Mouse (Mus musculus) effector memory CD4-positive, alpha-beta T cell, adult 7 months (primary cell): ENCODE measurements around the gene Cldn9. TPM values are rescaled to one million over a fixed set of nuclear protein-coding genes. Genes with fewer than 3 reads are reported as not detected.

Experiments used
- polyA plus RNA-seq: library from polyadenylated mRNA; unstranded; fragments of 100-300 nt; shearing (Covaris generic); gene quantifications from one replicate; pipeline ENCODE4 v1.2.1, GENCODE M21; 2017

The Cldn9 gene
- not detected for polyA plus RNA-seq

GRCm38 (mm10) chr17:23683856-23684672, at the start of gene Cldn9:
TSS of gene Cldn9 (minus strand) at chr17:23684026.

GRCm38 (mm10) chr17:23725999-23726757, 42.4 kb upstream of the Cldn9 start, which contains the start of gene Pkmyt1:
TSS of gene Pkmyt1 (plus strand) at chr17:23726336.

GRCm38 (mm10) chr17:23722376-23723125, 38.7 kb upstream of the Cldn9 start, which contains the start of gene 1520401A03Rik:
TSS of gene 1520401A03Rik (minus strand) at chr17:23722783.

GRCm38 (mm10) chr17:23679127-23679835, 4.5 kb downstream of the Cldn9 start, which contains the start of gene Cldn6:
TSS of gene Cldn6 (plus strand) at chr17:23679249.

GRCm38 (mm10) chr17:23677236-23677679, 6.6 kb downstream of the Cldn9 start, which contains the start of gene Tnfrsf12a:
TSS of gene Tnfrsf12a (minus strand) at chr17:23677468.

GRCm38 (mm10) chr17:23673424-23674073, 10.3 kb downstream of the Cldn9 start, which contains the start of the genes Hcfc1r1 and Thoc6:
TSS of gene Hcfc1r1 (plus strand) at chr17:23673596.
TSS of gene Thoc6 (minus strand) at chr17:23673882.

GRCm38 (mm10) chr17:23660117-23660875, 23.5 kb downstream of the Cldn9 start, which contains the start of gene Bicdl2:
TSS of gene Bicdl2 (plus strand) at chr17:23660506.

GRCm38 (mm10) chr17:23644613-23645495, 39.0 kb downstream of the Cldn9 start, which contains the start of gene Mmp25:
TSS of gene Mmp25 (minus strand) at chr17:23645277.

Other genes starting within 250 kb of the Cldn9 start
- not detected for gene Vmn2r117, start 204.3 kb downstream of the Cldn9 start, polyA plus RNA-seq
- gene Zfp213, start 119.8 kb downstream of the Cldn9 start, polyA plus RNA-seq: 7.3 TPM
- not detected for gene Zfp13, start 84.5 kb downstream of the Cldn9 start, polyA plus RNA-seq
- 4.2 TPM for gene Zscan10, start 83.2 kb downstream of the Cldn9 start, polyA plus RNA-seq
- 1.5 TPM for gene Mmp25, start 38.7 kb downstream of the Cldn9 start, polyA plus RNA-seq
- not detected for gene Bicdl2, start 23.5 kb downstream of the Cldn9 start, polyA plus RNA-seq
- 57.1 TPM for gene Hcfc1r1, start 10.4 kb downstream of the Cldn9 start, polyA plus RNA-seq
- 31.2 TPM for gene Thoc6, start 10.1 kb downstream of the Cldn9 start, polyA plus RNA-seq
- gene Tnfrsf12a, start 6.6 kb downstream of the Cldn9 start, polyA plus RNA-seq: 13.4 TPM
- not detected for gene Cldn6, start 4.8 kb downstream of the Cldn9 start, polyA plus RNA-seq
- 0.13 TPM for gene 1520401A03Rik, start 38.8 kb upstream of the Cldn9 start, polyA plus RNA-seq
- gene Pkmyt1, start 42.3 kb upstream of the Cldn9 start, polyA plus RNA-seq: 57.9 TPM
- 3.5 TPM for gene Paqr4, start 56.8 kb upstream of the Cldn9 start, polyA plus RNA-seq
- gene Kremen2, start 61.8 kb upstream of the Cldn9 start, polyA plus RNA-seq: 2.8 TPM
- gene Flywch1, start 87.6 kb upstream of the Cldn9 start, polyA plus RNA-seq: 34.0 TPM
- 4.1 TPM for gene Flywch2, start 102.1 kb upstream of the Cldn9 start, polyA plus RNA-seq
- gene Srrm2, start 106.5 kb upstream of the Cldn9 start, polyA plus RNA-seq: 994 TPM
- 395 TPM for gene Elob, start 145.1 kb upstream of the Cldn9 start, polyA plus RNA-seq
- gene Prss33, start 152.0 kb upstream of the Cldn9 start, polyA plus RNA-seq: 0.35 TPM
- gene Prss32, start 159.8 kb upstream of the Cldn9 start, polyA plus RNA-seq: not detected
- 4.6 TPM for gene Prss41, start 160.1 kb upstream of the Cldn9 start, polyA plus RNA-seq
- not detected for gene Prss21, start 184.0 kb upstream of the Cldn9 start, polyA plus RNA-seq
- gene Dcpp1, start 196.8 kb upstream of the Cldn9 start, polyA plus RNA-seq: not detected
- not detected for gene Dcpp2, start 196.9 kb upstream of the Cldn9 start, polyA plus RNA-seq
- gene Dcpp3, start 233.4 kb upstream of the Cldn9 start, polyA plus RNA-seq: not detected